Mouse (Mus musculus): ENCODE data around the gene Sdccag8.

DNA sequence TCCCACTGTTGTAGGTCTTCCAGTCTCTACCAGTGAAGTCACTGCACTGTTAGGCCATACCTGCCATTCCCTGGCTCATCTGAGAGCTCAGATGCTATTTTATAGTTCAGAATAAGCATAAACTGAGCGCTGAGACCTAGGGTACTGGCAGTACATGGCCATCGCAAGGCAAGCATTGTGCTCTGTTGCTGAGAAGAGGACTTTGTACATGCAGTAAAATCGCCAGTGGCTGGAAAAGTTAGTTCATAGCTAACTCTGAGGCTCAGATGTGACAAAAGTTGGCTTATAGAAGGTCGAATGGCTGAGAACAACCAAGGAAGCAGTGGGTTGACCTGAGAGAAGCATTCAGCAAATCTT, 180.9 kb downstream of the Sdccag8 start:
- TF ChIP-seq CTCF (IDR thresholded peaks at IDR 0.05; ENCODE audit: low read depth, low read length) (no peak), POLR2A (IDR thresholded peaks at IDR 0.05; ENCODE audit: extremely low read depth, insufficient read depth, low read length) (no peak)

Measured in liver, adult 2 months (tissue).